Mouse (Mus musculus): ENCODE results near the gene Atf7ip. TPM values are rescaled to one million over a fixed set of nuclear protein-coding genes. Genes with fewer than 3 reads are reported as not detected.

Gene Atf7ip
- total RNA-seq, 2 experiments from 2014 or later = 103 to 116 TPM

DNA sequence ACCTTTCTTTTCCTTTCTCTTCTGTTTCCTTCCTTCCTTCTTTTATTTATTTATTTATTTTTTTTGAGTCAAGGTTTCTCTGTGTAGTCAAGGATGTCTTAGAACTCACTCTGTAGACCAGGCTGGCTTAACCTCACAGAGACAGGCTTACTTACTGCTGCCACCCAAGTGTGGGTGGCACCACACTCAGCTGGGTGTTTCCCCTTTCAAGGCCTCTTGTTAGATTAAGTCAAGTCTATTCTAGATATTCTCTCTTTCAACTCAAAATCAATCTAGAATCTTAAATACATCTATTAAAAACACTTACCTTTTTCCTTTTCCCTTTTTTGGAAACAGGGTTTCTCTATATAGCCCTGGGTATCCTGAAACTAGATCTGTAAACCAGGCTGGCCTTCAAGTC lies 11.3 kb downstream of the Atf7ip start:
- H3K27ac ChIP-seq = no peak overlapping the region
- DNase-seq (ENCODE audit: low spot score in 2 of 2) = no peak
- no peak for TF ChIP-seq CTCF (conservative IDR thresholded peaks at IDR 0.05)
- no peak overlapping the region for H3K4me3 ChIP-seq

DNA sequence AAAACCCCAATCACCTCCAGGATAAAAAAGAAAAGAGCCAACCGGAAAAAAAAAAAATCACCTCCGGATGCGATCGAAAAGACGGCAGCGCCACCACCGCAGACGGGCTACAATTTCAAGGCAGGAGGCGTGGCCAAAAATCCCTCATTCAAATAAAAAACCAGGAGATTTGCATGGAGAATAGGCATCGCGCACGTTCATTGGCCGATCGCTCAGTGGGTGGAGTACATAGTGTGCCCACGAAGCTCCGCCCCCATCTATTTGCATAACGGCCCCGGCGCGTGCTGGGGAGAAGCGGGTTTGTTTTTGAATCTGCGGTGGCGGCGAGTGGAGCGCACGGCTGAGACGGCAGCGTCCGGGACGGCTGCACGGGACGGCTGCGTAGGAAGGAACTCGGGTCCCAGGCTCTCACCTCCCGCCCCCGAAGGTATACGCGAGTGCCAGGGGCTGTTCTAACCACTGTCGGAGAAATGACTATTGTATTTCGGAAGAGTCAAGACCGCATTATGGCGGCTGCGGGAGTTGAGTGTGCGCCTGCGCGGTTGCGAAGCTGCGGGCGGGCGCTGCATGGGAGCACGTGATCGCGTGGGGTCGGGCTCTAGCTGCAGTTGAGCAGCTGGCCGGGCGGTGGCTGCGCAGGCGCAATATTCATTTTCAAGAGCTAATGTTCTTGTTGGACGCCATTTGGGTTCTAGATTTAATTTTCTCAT lies 12.7 kb downstream of the Atf7ip start:
- peak overlapping the region; percentile 73 for H3K4me3 ChIP-seq
- TF ChIP-seq CTCF (conservative IDR thresholded peaks at IDR 0.05) = peak; percentile 68
- H3K27ac ChIP-seq = peak overlapping the region; percentile 98
- DNase-seq (ENCODE audit: low spot score in 2 of 2) = peak; percentile 93 to 97

DNA sequence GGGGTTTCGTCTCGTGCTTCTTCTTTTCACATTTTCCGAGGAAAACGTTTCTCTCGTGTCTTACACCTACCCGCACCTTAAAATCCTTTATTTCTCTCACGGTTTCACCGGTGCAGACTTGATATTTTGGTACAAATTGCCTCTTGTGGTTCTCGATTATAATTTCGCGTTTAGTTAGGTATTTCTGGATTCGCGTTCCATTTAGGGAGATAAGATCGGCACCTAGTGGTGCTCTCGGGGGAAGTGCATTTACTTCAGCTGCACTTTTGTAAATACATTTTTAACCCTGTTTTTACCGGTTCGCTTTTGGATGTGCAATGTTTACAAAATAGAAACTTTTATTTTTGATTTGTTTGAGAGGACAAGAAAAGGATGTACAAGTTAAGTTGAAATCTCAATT lies 13.3 kb downstream of the Atf7ip start:
- Histone ChIP-seq H3K4me3 (peak overlapping the region; percentile 73), H3K27ac (peak overlapping the region; percentile 98)
- DNase-seq (ENCODE audit: low spot score in 2 of 2) = no peak
- TF ChIP-seq CTCF (conservative IDR thresholded peaks at IDR 0.05) = peak; percentile 60

DNA sequence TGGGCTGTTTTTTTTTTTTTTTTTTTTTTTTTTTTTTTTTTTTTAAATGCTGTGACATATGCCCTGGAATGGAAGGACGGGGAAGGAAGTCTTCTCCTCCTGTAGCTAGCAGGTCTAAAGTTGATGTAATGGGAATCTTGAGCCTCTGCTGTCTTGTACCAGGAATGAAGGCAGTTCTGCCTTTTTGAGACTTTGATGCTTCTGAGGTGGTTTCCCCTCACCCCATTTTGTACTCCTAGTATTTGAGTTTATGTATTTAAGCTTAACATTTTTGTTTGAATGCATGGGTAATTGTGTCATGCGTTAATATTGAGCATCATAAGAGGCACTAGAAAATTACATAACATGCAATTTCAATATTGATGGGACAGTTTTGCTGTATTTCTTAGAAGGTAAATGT lies 14.4 kb downstream of the Atf7ip start:
- no peak for TF ChIP-seq CTCF (conservative IDR thresholded peaks at IDR 0.05)
- no peak for DNase-seq (ENCODE audit: low spot score in 2 of 2)
- Histone ChIP-seq H3K4me3 (peak overlapping the region; percentile 73), H3K27ac (peak overlapping the region; percentile 98)

DNA sequence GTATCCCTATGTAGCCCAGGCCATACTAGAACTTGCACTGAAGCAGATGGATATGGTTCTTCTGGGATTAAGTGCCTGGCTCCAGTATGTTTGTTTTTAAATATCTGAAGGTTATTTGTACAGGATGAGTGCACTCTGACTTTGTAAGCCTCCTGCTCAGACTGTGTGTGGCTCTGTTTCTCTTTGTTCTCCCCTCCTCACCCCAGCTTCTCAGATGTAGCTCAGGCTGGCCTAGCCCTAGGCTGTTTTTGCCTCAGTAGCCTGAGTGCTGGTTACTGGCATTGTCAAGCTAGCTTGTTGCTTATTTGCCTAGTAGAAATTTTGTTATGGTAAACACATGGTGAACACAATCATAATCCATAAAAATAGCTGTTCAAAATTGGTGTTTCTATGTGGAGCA lies 15.7 kb downstream of the Atf7ip start:
- no peak for DNase-seq (ENCODE audit: low spot score in 2 of 2)
- Histone ChIP-seq H3K27ac (peak overlapping the region; percentile 37; the same call in 1 of the 2 replicates), H3K4me3 (no peak overlapping the region)

DNA sequence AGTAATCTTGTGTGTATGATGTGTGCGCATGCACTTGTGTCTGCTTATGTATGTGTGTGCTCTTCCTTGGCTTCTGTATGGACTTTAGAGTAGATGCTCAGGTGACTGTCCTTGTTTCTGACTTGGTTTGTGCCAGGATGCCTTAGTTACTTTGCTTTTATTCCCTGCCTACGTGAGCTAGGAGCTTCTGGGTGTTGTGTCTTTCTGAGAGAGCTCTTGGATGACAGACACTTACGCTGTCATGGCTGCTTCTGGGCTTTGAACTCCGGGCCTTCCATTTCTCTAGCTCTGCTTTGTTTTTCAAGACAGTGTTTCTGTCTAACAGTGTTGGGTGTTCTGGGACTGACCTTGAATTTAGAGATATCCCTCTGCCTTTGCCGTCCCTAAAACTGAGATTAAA lies 16.7 kb downstream of the Atf7ip start:
- no peak overlapping the region for H3K4me3 ChIP-seq
- TF ChIP-seq CTCF (conservative IDR thresholded peaks at IDR 0.05) = no peak
- H3K27ac ChIP-seq = peak overlapping the region; percentile 11; the same call in 1 of the 2 replicates
- DNase-seq (ENCODE audit: low spot score in 2 of 2) = no peak

More for the DNA sequence above, 15.7 kb downstream of the Atf7ip start:
- TF ChIP-seq CTCF (conservative IDR thresholded peaks at IDR 0.05) = no peak

DNA sequence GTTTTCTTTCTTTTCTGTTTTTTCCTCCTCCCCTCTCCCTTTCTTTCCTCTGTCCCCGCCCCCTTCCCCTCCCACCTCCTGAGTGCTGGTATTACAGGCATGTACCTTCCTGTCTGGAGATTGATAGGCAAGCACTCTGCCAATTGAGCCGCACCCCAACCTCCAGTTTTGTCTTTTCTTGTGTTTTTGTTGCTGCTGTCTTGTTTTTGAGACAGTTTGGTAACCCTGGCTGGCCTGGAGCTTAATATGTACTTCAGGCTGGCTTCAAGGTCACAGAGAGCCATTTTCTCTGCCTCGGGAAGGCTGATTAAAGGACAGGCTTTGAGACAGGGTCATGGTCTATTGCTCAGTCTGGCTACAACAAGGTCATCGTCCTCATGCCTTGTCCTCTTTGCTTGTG lies 18.8 kb downstream of the Atf7ip start:
- DNase-seq (ENCODE audit: low spot score in 2 of 2) = no peak
- H3K27ac ChIP-seq = no peak overlapping the region

DNA sequence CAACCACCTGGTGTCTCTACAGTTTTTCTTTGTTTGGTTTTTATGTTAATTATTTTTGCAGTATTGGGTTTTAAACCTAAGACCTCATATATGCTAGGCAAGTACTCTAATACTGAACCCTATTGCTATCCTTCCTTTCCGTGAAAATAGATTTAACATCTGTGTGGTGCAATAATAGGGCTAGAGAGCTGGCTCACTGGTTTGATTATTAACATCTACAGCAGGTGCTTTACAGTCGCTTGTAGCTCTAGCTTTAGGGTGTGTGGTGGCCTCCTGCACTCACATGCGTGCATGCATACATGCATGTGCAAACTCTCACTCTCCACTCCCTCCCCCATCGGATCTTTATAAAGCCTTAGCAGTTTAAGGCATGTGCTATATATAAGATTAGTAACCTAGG lies 19.6 kb downstream of the Atf7ip start:
- H3K4me3 ChIP-seq = no peak overlapping the region
- no peak for TF ChIP-seq CTCF (conservative IDR thresholded peaks at IDR 0.05)
- H3K27ac ChIP-seq = no peak overlapping the region
- DNase-seq (ENCODE audit: low spot score in 2 of 2) = no peak

More for the DNA sequence above, 18.8 kb downstream of the Atf7ip start:
- TF ChIP-seq CTCF (conservative IDR thresholded peaks at IDR 0.05) = no peak
- no peak overlapping the region for H3K4me3 ChIP-seq

DNA sequence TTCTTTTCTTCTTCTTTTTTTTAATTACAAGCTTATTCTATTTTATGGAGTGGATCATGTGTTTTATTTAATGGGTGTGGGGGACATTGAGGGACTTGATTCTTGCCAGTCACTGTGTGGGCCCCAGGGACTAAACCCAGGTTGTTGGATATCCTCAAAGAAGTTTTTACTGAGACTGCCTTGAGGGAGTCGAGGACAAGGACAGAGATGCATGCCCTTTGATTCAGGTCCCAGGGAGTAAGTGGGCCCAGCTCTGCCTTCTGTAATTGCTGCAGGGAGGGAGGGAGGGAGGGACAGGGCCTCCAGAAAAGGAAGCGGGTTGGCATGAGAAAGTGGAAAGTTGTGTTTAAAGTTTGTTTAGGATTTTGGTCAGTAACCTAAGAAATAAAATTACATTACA lies 23.2 kb downstream of the Atf7ip start:
- no peak for TF ChIP-seq CTCF (conservative IDR thresholded peaks at IDR 0.05)
- DNase-seq (ENCODE audit: low spot score in 2 of 2) = no peak
- no peak overlapping the region for H3K27ac ChIP-seq
- no peak overlapping the region for H3K4me3 ChIP-seq

DNA sequence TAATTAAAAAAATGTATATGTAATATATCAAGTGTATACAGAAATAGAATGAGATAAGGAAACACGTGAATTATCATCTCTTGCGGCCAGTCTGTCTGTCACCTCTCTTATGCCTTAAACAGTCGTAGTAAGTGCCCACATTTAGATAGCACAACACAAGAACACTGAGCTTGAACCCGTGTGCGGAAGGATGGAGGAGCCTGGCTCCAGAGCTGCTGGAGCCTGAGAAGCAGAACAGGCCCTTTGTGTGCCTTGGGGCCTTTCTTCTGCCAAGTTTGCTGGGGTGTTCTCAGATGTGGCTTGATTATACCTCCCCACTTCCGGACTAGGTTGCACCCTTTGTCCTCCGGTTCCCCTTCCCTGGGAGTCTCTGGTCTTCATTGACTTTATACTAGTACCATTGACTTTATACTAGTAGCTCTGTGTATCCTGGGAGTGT lies 25.8 kb downstream of the Atf7ip start:
- TF ChIP-seq CTCF (conservative IDR thresholded peaks at IDR 0.05) = no peak

DNA sequence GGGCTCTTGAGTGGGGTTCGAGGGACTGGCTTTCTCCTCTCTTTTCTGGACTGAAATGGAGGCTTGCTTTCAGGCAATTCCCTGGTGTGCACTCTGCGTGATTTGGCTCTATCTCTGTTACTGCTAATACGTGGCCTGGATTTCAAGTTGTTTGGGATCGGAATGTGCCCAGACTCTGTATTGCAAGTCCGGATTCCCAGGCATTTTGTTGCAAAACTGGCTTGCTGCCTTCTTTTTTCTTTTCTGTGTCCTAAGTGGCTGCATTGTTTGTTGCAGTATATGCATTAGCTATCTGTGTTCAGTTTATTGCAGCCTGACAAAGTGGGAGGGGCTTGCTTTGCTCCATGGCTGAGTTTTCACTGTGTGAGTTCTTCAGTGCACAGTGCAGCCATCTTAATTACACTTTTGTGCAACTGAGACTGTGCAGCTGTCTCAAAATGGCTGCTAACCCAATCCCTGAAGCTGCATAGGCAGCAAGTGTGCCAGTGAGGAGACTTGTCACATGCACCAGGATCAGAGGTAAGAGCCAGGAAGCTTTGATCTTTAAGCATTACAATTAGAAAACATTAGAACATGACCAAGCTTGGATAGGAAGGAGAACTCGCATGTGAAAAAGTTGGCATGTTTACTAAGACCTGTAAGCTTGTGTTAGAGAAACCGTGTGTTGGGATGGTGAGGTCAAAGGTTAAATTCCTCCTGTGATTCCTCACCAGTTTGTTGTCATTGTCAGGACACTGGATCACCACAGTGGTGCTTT lies 26.7 kb downstream of the Atf7ip start:
- H3K4me3 ChIP-seq = peak overlapping the region; percentile 17
- H3K27ac ChIP-seq = peak overlapping the region; percentile 84
- no peak for TF ChIP-seq CTCF (conservative IDR thresholded peaks at IDR 0.05)
- peak; percentile 70 to 81 for DNase-seq (ENCODE audit: low spot score in 2 of 2)

More for the DNA sequence above, 25.8 kb downstream of the Atf7ip start:
- no peak for DNase-seq (ENCODE audit: low spot score in 2 of 2)
- peak overlapping the region; percentile 17 for H3K4me3 ChIP-seq
- peak overlapping the region; percentile 84 for H3K27ac ChIP-seq

DNA sequence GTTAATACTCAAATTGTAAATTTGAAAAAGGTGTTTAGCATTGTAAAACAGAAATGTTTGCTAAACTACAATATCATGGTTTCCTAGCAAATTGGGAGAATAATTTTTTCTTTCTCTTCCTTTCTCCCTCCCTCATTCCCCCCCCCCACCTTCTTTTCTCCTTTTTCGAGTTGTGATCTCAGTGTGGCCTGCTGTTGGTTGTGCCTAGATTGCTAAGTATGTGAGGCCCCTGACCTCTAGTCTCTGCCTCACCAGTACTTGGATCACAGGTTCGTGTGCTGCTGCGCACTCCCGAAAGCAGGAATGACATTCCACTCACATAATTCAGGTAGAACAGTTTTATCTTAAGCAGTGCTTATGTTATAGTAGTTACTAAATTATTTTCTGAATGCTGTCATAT lies 27.8 kb downstream of the Atf7ip start:
- TF ChIP-seq CTCF (conservative IDR thresholded peaks at IDR 0.05) = no peak
- peak overlapping the region; percentile 84; the same call in 1 of the 2 replicates for H3K27ac ChIP-seq
- peak overlapping the region; percentile 17; the same call in 1 of the 2 replicates for H3K4me3 ChIP-seq
- no peak for DNase-seq (ENCODE audit: low spot score in 2 of 2)

DNA sequence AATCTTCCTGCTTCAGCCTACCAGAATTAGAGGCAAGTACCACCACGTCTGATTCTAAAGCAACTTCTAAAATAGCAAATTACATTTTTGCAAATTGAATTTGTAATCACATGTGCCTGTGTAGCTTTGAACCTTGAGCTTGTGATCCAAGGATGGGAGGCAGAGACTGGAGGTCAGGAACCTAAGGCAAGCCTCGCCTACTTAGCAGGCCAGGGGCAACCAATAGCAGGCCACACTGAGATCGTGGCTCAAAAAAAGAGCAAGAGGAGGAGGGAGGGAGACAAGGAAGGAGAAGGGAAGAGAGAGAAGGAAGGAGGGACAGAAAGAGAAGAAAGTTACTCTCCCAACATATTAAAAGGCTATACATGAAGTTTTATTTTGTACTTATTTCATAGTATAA lies 28.5 kb downstream of the Atf7ip start:
- no peak for DNase-seq (ENCODE audit: low spot score in 2 of 2)
- no peak overlapping the region for H3K4me3 ChIP-seq
- no peak for TF ChIP-seq CTCF (conservative IDR thresholded peaks at IDR 0.05)
- peak overlapping the region; percentile 84; the same call in 1 of the 2 replicates for H3K27ac ChIP-seq
